Mouse (Mus musculus) lung, postnatal 0 days (tissue): ENCODE results near the gene Gemin7.

ENCODE experiments used
- CTCF ChIP-seq: IDR thresholded peaks from 2 replicates; pipeline ENCODE4 v1.5.1; 2016; ENCODE audit warnings: antibody characterized with exemption, mild to moderate bottlenecking
- EP300 ChIP-seq: IDR thresholded peaks from 2 replicates; pipeline ENCODE4 v1.6.1; 2016; ENCODE audit warnings: antibody characterized with exemption, mild to moderate bottlenecking, control low read depth

- TF ChIP-seq CTCF, result no peak
- no peak for TF ChIP-seq EP300
Measured at GRCm38 (mm10) chr7:19520032-19520431, 57.4 kb downstream of the Gemin7 start.
